Mouse (Mus musculus): Measurements from ENCODE around the gene Rbm46.

The Rbm46 gene

GRCm38 (mm10) chr3:82791663-82792062, 84.6 kb downstream of the Rbm46 start:
- no peak for DNase-seq (ENCODE audit: low spot score in 2 of 2)
